Comparison of ENCODE assay signal across 14 mouse cellular contexts in the genomic region with DNA sequence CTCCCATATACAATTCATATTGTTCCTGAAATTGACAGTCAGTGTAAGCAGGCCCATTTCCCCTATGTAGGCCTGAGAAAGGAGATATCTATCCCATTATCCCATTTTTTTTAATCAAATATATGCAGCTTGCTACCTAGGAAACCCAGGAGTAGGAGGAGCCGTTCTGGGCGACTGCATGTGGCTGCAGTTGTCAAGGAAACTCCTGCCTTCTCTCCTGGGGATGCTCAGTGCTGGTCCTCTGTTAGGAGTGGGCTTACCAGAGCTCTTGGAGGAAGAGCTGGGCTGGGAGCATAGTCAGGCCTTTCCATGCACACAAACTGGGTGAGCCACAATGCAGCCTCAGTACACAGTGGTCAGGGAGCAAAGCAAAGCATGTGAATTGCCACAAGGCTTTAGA.
DNase-seq lines count a peak whose midpoint lies in the region; ATAC-seq and TF ChIP-seq lines count a peak whose summit lies in the region.
"Had no signal": no experiment of that assay in that cellular context is flagged by ENCODE, and none has a peak within 500 bp of the region (broad histone marks: within the 10 kb centered on the region; RNA-seq: fewer than 3 reads in every experiment).

No protein-coding gene starts in this region.

- no peaks in the 10 kb centered on the region for H3K9me3 ChIP-seq in forebrain, embryonic 15.5 days
- no peaks in the 10 kb centered on the region for H3K9me3 ChIP-seq in midbrain, postnatal 0 days (ENCODE audit: low read length)
- H3K9me3 ChIP-seq: embryonic facial prominence, embryonic 13.5 days had no signal

- H3K4me2 ChIP-seq in forebrain, embryonic 15.5 days (replicated peaks), result no peak overlapping the region
- no peak overlapping the region for H3K4me2 ChIP-seq in midbrain, postnatal 0 days (ENCODE audit: low read depth, low read length, poor library complexity, severe bottlenecking)
- H3K4me2 ChIP-seq: embryonic facial prominence, embryonic 13.5 days had no signal

- H3K36me3 ChIP-seq in forebrain, embryonic 15.5 days, result no peaks in the 10 kb centered on the region
- H3K36me3 ChIP-seq in midbrain, postnatal 0 days (ENCODE audit: insufficient read depth, low read length), result no peaks in the 10 kb centered on the region
- H3K36me3 ChIP-seq: embryonic facial prominence, embryonic 13.5 days had no signal

- no peak overlapping the region for H3K4me3 ChIP-seq in forebrain, embryonic 15.5 days
- H3K4me3 ChIP-seq in layer of hippocampus, adult 2 months, result no peak overlapping the region
- H3K4me3 ChIP-seq in midbrain, postnatal 0 days (ENCODE audit: low read depth, low read length), result no peak overlapping the region
- H3K4me3 ChIP-seq: embryonic facial prominence, embryonic 13.5 days had no signal

- peak; percentile 16 for DNase-seq in embryo, embryonic 11 days
- no peak for DNase-seq in embryo, embryonic 10 days (ENCODE audit: low spot score)
- peak; percentile 18 to 47 for DNase-seq in layer of hippocampus, adult 2 months (ENCODE audit: low spot score in 2 of 2)
- DNase-seq in midbrain, postnatal 0 days (ENCODE audit: low spot score), result peak; percentile 53
- no peak for DNase-seq in cerebellum, adult 11-12 months
- DNase-seq in kidney, adult 9 months, result no peak
- DNase-seq: gastrocnemius, postnatal 25 days; heart, postnatal 4 days; kidney, postnatal 14 days; lung, postnatal 14 days; thymus, postnatal 14 days had no signal

- no peaks in the 10 kb centered on the region for H3K27me3 ChIP-seq in forebrain, embryonic 15.5 days
- H3K27me3 ChIP-seq in midbrain, postnatal 0 days (ENCODE audit: insufficient read depth, low read length), result no peaks in the 10 kb centered on the region
- H3K27me3 ChIP-seq: embryonic facial prominence, embryonic 13.5 days had no signal

- WGBS in forebrain, embryonic 15.5 days, result 17% methylated on average over 2 of the region's 2 CpGs
- WGBS in midbrain, postnatal 0 days, result 12% methylated on average over 2 of the region's 2 CpGs

- H3K9ac ChIP-seq in forebrain, embryonic 15.5 days (replicated peaks), result no peak overlapping the region
- no peak overlapping the region for H3K9ac ChIP-seq in midbrain, postnatal 0 days (replicated peaks; ENCODE audit: low read length, poor library complexity, severe bottlenecking)
- H3K9ac ChIP-seq: embryonic facial prominence, embryonic 13.5 days had no signal

- H3K4me1 ChIP-seq in forebrain, embryonic 15.5 days, result peaks cover 14% of the 10 kb centered on the region
- H3K4me1 ChIP-seq in midbrain, postnatal 0 days (ENCODE audit: insufficient read depth, low read length), result no peaks in the 10 kb centered on the region; the same call in 1 of the 2 replicates
- H3K4me1 ChIP-seq: embryonic facial prominence, embryonic 13.5 days had no signal

- 0 out of 2 replicates have a peak overlapping the region, but pooled peaks have one; percentile 23 for H3K27ac ChIP-seq in forebrain, embryonic 15.5 days (replicated peaks)
- H3K27ac ChIP-seq in layer of hippocampus, adult 2 months, result peak overlapping the region; percentile 68
- peak overlapping the region; percentile 48; the same call in 1 of the 2 replicates for H3K27ac ChIP-seq in midbrain, postnatal 0 days (ENCODE audit: low read depth, low read length)
- H3K27ac ChIP-seq: embryonic facial prominence, embryonic 13.5 days had no signal

- peak; percentile 72 for ATAC-seq in forebrain, embryonic 15.5 days (replicated peaks)
- ATAC-seq in midbrain, postnatal 0 days (ENCODE audit: low FRiP score), result peak; percentile 78
- ATAC-seq in granulocyte monocyte progenitor cell, adult 5-6 weeks (replicated peaks; ENCODE audit: poor library complexity, severe bottlenecking), result no peak

- no peak for TF ChIP-seq CTCF in layer of hippocampus, adult 2 months (conservative IDR thresholded peaks at IDR 0.05)
- TF ChIP-seq CTCF in midbrain, postnatal 0 days (IDR thresholded peaks at IDR 0.05), result no peak

Comparison
In these comparisons a context has a peak if more than half of its experiments do, and no peak if none do; other contexts are left out.
1. DNase-seq: peak in embryo, embryonic 11 days (single experiment), layer of hippocampus, adult 2 months (2 of 2) and midbrain, postnatal 0 days (single experiment); none in embryo, embryonic 10 days (single experiment), cerebellum, adult 11-12 months (single experiment) and kidney, adult 9 months (single experiment).
2. Peak in every context shown above with its lines, with median percentiles within 50 percentile points of each other: H3K27ac ChIP-seq.